Mouse (Mus musculus) neural tube, embryonic 13.5 days (tissue): ENCODE results near the gene Pdzd7. TPM values are rescaled to one million over a fixed set of nuclear protein-coding genes. Genes with fewer than 3 reads are reported as not detected.

Experiments
- ATAC-seq: fragments of 200-750 bp; cut with Nextera tagmentation; 2 replicates; pipeline ENCODE4 v1.8.0; 2017; ENCODE audit warnings: low read depth, mild to moderate bottlenecking, moderate TSS enrichment, moderate library complexity
- H3K27ac ChIP-seq: fragments of 300-500 bp; sonication (generic); replicated peaks from 2 replicates; pipeline ENCODE4 v1.5.1; 2015; ENCODE audit warnings: moderate library complexity, mild to moderate bottlenecking, inconsistent platforms
- H3K27me3 ChIP-seq: fragments of 300-500 bp; sonication (generic); 2 replicates; pipeline ENCODE4 v1.6.1; 2015; ENCODE audit warnings: mild to moderate bottlenecking, inconsistent platforms
- H3K36me3 ChIP-seq: fragments of 300-500 bp; sonication (generic); 2 replicates; pipeline ENCODE4 v1.6.1; 2015; ENCODE audit warnings: mild to moderate bottlenecking, inconsistent platforms
- H3K4me1 ChIP-seq: fragments of 300-500 bp; sonication (generic); replicated peaks from 2 replicates; pipeline ENCODE4 v1.6.1; 2015; ENCODE audit warnings: inconsistent platforms
- H3K4me2 ChIP-seq: fragments of 300-500 bp; sonication (generic); 2 replicates; pipeline ENCODE4 v1.6.1; 2015; ENCODE audit warnings: inconsistent platforms, mild to moderate bottlenecking, moderate library complexity
- H3K4me3 ChIP-seq: fragments of 300-500 bp; sonication (generic); 2 replicates; pipeline ENCODE4 v1.5.1; 2015; ENCODE audit warnings: mild to moderate bottlenecking, inconsistent platforms
- H3K9ac ChIP-seq: fragments of 300-500 bp; sonication (generic); 2 replicates; pipeline ENCODE4 v1.6.1; 2015; ENCODE audit warnings: moderate library complexity, mild to moderate bottlenecking, inconsistent platforms
- H3K9me3 ChIP-seq: fragments of 300-500 bp; sonication (generic); 2 replicates; pipeline ENCODE4 v1.6.1; 2016; ENCODE audit warnings: inconsistent platforms
- WGBS: fragments of 180-500 bp; shearing (Covaris S2); methylation state at CpG from one replicate; pipeline ENCODE4 v1.1.7; 2015; 5-methylcytosine and 5-hydroxymethylcytosine counted together
- polyA plus RNA-seq: library from polyadenylated mRNA; unstranded; fragments of >200 nt; fragmentation: Nextera tagmentation; extraction: Ambion mirVana; gene quantifications from 2 replicates; pipeline ENCODE4 v1.2.1, GENCODE M21; 2015

Gene Pdzd7
- 1.0 and 1.4 TPM in 2 replicates for polyA plus RNA-seq

DNA sequence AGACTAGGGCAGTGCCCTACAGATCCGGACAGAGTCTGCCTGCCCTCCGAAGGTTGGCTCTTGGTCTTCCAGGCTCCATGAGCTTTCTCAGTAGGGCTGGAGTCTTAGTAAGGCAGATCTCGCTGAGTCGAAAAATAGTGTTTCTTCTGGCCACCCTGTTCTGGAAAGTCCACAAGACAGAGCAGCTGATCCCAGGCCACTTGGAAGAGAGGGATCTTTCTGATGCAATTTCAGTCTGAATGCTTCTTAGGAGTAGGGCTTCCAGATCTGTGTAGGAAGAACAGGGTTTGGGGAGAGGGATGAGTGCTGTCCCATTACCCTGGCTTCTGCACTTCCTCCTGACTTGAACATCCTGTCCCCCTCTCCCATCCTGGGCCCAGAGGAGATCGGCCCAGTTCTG, at the start of gene Pdzd7:
TSS of gene Pdzd7 (minus strand) at position 67 of the 400 bp plus-strand sequence.
- Histone ChIP-seq H3K36me3 (peaks cover 12% of the 10 kb centered on the region), H3K27me3 (peaks cover 27% of the 10 kb centered on the region), H3K9ac (peak within 1 kb of the TSS; percentile 82), H3K4me2 (peak within 1 kb of the TSS; percentile 81), H3K4me1 (peaks cover 44% of the 10 kb centered on the region), H3K27ac (peak within 1 kb of the TSS; percentile 93), H3K9me3 (no peaks in the 10 kb centered on the region), H3K4me3 (peak within 1 kb of the TSS; percentile 59)
- ATAC-seq, result no peak
- WGBS, result 83% methylated on average over 5 of the region's 5 CpGs

DNA sequence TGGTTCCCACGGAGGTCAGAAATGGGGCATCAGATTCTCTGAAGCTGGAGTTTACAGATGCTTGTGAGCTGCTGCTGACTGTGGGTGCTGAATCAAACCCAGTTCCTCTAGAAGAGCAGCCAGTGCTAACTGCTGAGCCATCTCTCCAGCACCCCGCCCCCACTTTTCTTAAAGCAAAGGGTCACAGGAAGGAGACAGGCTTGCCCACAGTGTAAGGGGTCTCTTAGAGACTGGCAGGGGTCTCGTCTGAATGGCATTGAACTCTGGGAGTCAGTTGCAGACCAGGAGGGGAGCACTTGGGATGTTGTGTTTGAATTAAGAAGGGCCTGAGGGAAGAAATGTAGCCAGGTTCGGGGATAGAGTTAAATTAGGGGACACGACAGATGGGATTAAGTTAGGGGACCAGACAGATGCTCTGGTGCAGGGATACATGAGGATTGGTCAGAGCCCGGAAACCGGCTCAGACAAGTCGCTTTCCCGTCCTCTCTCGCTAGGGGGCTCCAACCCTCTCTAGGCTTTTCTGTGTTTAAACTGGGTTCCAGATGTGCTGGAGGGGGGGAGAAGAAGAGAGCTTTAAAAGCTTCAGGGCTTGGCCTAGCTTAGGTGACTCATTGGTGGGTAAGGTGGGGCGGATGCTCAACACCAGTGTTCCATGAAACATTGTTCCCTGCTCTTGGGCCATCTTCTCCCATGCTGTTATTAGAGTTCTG, 36.5 kb upstream of the Pdzd7 start:
- Histone ChIP-seq H3K4me3 (no peak overlapping the region), H3K4me2 (no peak overlapping the region), H3K27ac (no peak overlapping the region), H3K9ac (no peak overlapping the region), H3K9me3 (no peaks in the 10 kb centered on the region), H3K27me3 (peaks cover 100% of the 10 kb centered on the region), H3K36me3 (no peaks in the 10 kb centered on the region), H3K4me1 (peaks cover 31% of the 10 kb centered on the region)
- no peak for ATAC-seq
- WGBS, result 18% methylated on average over 11 of the region's 11 CpGs

DNA sequence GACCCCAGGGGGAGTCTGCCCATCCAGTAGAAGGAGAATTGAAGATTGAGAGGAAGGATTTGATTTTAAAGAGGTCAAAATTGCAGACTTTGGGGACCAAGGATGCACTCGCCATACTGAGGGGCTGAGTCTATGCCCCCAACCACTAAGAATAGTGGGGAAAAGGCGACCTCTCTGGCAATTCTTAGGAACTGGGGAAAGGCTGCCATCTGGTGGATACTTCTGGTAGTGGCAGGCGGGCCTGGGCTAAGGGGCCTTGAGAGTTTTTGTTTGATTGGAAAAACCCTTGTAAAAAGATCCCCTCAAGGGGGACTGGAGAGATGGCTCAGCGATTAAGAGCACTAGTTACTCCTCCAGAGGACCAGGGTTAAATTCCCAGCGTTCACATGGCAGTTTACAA, 35.8 kb upstream of the Pdzd7 start:
- Histone ChIP-seq H3K27ac (no peak overlapping the region), H3K9me3 (no peaks in the 10 kb centered on the region), H3K9ac (no peak overlapping the region), H3K27me3 (peaks cover 100% of the 10 kb centered on the region), H3K36me3 (no peaks in the 10 kb centered on the region), H3K4me3 (peak overlapping the region; percentile 23; the same call in 1 of the 2 replicates), H3K4me1 (peaks cover 38% of the 10 kb centered on the region), H3K4me2 (peak overlapping the region; percentile 45)
- 1% methylated on average over 5 of the region's 5 CpGs for WGBS
- no peak for ATAC-seq

DNA sequence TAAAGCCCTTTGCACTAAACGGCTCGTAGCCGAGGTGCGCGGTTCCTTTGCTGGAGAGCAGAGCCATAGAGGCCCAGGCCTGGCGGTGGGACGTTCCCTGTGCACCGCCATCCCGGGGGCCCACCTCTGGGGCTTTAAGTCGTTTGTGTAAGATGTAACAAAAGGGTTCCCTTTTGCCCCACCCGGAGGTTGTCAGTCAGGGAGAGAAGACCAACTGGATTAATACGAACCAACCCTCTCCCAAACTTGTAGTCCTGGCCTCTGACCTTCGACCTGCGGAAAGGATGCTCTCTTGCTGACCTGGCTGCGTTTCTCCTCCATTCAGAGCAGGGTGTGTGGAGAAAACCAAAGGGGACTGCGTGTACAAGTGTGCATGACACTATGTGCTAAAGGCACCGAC, 35.2 kb upstream of the Pdzd7 start:
- 2% methylated on average over 17 of the region's 17 CpGs for WGBS
- Histone ChIP-seq H3K4me1 (peaks cover 44% of the 10 kb centered on the region), H3K36me3 (no peaks in the 10 kb centered on the region), H3K27me3 (peaks cover 100% of the 10 kb centered on the region), H3K9me3 (no peaks in the 10 kb centered on the region), H3K4me3 (peak overlapping the region; percentile 23), H3K4me2 (peak overlapping the region; percentile 45), H3K9ac (peak overlapping the region; percentile 44), H3K27ac (no peak overlapping the region)
- no peak for ATAC-seq

- peaks cover 98% of the 10 kb centered on the region for H3K27me3 ChIP-seq
- H3K27ac ChIP-seq, result no peak overlapping the region
- under 1% methylated on average over 45 of the region's 45 CpGs for WGBS
- no peaks in the 10 kb centered on the region for H3K36me3 ChIP-seq
- H3K4me3 ChIP-seq, result peak overlapping the region; percentile 23
- H3K4me2 ChIP-seq, result peak overlapping the region; percentile 45
- ATAC-seq, result no peak
- peak overlapping the region; percentile 44 for H3K9ac ChIP-seq
- peaks cover 49% of the 10 kb centered on the region for H3K4me1 ChIP-seq
- no peaks in the 10 kb centered on the region for H3K9me3 ChIP-seq
These were observed 34.4 kb upstream of the Pdzd7 start for GRCm38 (mm10) chr19:45079769-45080515.

DNA sequence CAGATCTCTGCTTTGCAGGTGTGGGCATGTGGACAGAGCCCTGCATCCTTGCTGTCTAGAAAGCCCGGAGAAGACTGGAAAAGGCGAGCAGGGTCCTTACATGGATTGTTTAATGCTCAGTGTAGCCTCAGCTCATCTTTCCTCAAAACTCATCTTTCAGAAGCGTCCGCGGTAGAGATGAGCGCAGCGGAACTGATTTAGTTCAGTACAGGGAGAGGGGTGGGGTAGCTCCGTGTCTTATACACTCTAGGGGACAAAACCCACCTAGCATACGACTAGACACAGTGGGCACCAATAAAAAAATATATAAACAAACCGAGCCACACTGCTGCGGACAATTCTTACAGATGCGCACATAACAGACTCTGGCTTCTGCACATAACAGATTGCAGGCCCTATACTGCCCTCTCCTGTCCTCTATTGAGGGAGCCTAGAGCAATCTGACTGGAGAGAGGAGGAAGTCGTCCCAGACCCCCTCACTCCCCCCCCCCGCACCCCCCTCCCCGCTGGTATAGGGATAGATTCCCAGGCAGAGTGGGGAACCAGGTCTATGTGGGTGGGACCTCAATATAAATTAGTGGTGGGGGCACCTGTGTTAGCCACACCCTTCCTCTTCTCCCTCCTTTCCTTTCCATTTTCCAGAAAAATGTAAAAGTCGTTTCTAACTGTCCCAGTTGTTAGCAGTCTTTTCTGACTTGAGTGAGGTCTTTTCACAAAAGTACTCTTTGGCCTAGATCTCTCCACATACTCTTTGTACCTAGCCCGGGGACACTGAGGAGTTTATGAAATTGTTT, 33.7 kb upstream of the Pdzd7 start:
- H3K4me2 ChIP-seq, result peak overlapping the region; percentile 45
- no peaks in the 10 kb centered on the region for H3K9me3 ChIP-seq
- H3K9ac ChIP-seq, result peak overlapping the region; percentile 44; the same call in 1 of the 2 replicates
- H3K27ac ChIP-seq, result no peak overlapping the region
- H3K4me1 ChIP-seq, result peaks cover 52% of the 10 kb centered on the region
- H3K27me3 ChIP-seq, result peaks cover 90% of the 10 kb centered on the region
- no peak for ATAC-seq
- peak overlapping the region; percentile 23 for H3K4me3 ChIP-seq
- H3K36me3 ChIP-seq, result no peaks in the 10 kb centered on the region
- 8% methylated on average over 17 of the region's 17 CpGs for WGBS

DNA sequence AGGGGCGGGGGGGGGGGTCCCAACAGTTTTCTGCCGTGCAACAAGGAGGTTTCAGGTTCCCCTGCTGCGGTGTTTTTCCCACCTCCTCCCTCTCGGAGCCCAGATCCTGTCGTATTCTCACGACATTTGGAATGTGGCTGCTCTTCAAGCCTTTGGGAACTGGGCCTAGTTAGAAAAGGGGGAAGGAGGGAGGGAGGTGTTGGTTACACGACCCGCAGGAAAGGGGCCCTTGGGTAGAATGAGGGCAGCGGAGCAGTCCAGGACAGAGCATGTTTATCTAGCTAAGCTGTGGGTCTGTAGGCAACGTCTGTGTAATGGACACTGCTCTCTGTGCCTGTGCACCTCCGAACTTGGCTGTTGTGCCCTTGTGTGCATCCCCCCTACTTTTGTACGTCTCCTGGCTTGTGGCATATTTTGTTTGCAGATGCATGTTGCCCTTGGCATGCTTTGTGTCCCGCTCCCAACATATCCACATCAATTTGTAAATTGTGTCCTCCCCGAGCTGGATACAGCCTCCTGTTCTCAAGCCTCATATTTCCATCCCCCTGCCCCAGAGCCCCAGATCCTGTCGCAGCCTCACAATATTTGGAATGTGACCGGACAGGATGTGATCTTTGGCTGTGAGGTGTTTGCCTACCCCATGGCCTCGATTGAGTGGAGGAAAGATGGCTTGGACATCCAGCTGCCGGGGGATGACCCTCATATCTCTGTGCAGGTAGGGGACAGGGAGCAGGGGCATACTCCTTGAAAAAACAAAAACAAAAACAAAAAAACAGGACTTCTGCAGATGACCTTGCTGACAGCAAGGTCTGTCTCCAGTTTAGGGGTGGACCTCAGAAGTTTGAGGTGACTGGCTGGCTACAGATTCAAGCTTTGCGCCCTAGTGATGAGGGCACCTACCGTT, 32.5 kb upstream of the Pdzd7 start:
- Histone ChIP-seq H3K27me3 (peaks cover 86% of the 10 kb centered on the region), H3K9ac (no peak overlapping the region), H3K4me3 (no peak overlapping the region), H3K4me1 (peaks cover 56% of the 10 kb centered on the region), H3K9me3 (no peaks in the 10 kb centered on the region), H3K27ac (no peak overlapping the region), H3K36me3 (no peaks in the 10 kb centered on the region), H3K4me2 (no peak overlapping the region)
- ATAC-seq, result no peak
- WGBS, result 7% methylated on average over 20 of the region's 20 CpGs

DNA sequence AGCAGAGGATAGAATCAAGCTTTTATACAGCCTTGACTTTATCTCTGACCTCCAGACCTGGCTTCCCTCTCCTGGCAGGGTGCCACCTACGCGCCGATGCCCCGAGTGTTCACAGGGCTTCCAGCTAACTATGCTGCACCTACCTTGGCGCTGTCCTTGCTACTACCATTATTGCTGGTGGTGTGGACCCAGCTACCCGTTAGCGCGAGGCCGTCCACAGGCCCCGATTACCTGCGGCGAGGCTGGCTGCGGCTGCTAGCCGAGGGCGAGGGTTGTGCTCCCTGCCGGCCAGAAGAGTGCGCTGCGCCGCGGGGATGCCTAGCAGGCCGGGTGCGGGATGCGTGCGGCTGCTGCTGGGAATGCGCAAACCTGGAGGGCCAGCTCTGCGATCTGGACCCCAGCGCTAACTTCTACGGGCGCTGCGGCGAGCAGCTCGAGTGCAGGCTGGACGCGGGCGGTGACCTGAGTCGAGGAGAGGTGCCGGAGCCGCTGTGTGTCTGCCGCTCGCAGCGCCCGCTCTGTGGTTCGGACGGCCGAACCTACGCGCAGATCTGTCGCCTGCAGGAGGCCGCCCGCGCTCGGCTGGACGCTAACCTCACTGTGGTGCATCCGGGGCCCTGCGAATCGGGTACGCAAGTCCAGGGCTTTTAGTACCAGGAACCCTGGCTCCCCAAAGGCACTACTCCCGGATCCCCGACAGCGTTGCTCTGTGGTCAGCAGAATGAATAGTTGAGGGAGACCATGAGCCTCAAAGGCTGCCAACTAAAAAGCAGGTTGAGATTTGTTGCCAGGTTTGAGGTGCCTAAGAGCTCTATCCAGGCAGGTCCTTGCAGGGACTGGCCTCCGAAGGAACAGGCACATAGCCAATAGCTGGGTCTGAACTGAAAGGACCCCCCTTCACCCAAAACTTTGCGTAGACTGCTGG, 31.3 kb upstream of the Pdzd7 start:
- Histone ChIP-seq H3K4me2 (peak overlapping the region; percentile 99), H3K4me1 (peaks cover 56% of the 10 kb centered on the region), H3K9me3 (no peaks in the 10 kb centered on the region), H3K4me3 (peak overlapping the region; percentile 35), H3K27me3 (peaks cover 83% of the 10 kb centered on the region), H3K27ac (no peak overlapping the region), H3K9ac (peak overlapping the region; percentile 64), H3K36me3 (no peaks in the 10 kb centered on the region)
- ATAC-seq, result no peak
- WGBS, result under 1% methylated on average over 62 of the region's 62 CpGs

DNA sequence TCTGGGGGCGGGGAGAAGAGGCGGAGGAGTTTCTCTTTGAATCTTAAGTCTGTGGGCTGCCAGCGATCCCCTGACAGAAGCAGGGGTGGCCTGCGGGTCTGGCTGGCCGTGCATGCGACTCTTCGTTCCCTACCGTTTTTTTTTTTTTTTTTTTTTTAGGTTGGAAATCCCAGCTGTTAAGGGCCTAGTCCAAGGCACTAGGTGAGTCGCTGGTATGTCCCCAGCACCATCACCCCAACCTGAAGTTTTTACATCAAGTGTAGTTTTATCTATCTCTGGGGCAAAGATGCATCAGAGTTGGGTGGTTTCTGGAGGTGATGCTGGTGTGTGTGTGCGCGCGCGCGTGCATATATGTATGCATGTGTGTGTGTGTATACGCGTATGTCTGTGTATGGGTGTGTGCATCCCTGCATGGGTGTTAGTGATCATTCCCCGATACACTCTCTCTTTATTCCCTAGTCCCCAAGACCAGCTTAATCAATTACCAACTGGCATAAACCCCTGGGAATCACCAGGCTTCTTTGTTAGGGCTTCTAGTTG, 30.6 kb upstream of the Pdzd7 start:
- 9% methylated on average over 17 of the region's 17 CpGs for WGBS
- peak overlapping the region; percentile 75; the same call in 1 of the 2 replicates for H3K9ac ChIP-seq

DNA sequence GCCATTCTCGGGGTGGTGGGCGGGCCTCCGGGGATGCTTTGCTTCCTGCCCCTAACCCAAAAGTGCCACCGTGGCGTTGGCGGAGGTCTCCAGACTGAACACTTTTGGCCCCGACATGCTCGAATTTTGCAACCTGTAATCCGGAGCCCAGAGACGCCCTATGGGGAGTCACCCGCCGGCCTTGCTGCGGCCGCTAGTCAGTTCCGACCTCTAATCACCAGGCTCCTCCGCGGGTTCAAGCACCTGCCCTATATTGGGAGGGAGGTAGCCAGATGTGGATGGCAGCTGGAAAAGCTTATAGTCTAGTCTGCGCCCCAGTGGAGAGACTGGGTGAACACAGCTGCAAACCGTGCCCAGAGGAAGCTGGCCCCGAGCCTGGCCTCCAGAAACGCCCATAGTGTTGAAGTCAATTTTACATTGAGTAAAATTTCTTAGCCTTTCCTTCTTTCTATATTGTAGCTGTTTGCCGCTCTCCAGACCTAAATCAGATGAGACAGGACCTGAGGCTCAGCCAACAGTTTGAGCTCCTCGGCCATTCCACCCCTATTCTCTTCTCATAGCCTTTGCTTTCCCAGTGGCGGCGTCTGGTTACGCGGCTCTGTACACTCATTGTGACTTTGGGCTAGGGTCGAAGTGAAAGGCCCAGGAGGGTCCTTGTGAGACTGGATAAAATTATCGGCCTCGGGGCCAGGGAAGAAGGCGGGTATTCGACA, 30.0 kb upstream of the Pdzd7 start:
- peak overlapping the region; percentile 99 for H3K4me2 ChIP-seq
- H3K27ac ChIP-seq, result peak overlapping the region; percentile 86; the same call in 1 of the 2 replicates

More for the DNA sequence above, 30.6 kb upstream of the Pdzd7 start:
- no peak for ATAC-seq
- Histone ChIP-seq H3K4me2 (peak overlapping the region; percentile 99), H3K9me3 (no peaks in the 10 kb centered on the region), H3K4me1 (peaks cover 54% of the 10 kb centered on the region), H3K36me3 (no peaks in the 10 kb centered on the region), H3K27me3 (peaks cover 83% of the 10 kb centered on the region), H3K27ac (no peak overlapping the region), H3K4me3 (peak overlapping the region; percentile 53)

More for the DNA sequence above, 30.0 kb upstream of the Pdzd7 start:
- WGBS, result under 1% methylated on average over 32 of the region's 32 CpGs
- H3K4me1 ChIP-seq, result peaks cover 48% of the 10 kb centered on the region
- H3K4me3 ChIP-seq, result peak overlapping the region; percentile 53
- peaks cover 83% of the 10 kb centered on the region for H3K27me3 ChIP-seq
- H3K36me3 ChIP-seq, result no peaks in the 10 kb centered on the region
- H3K9ac ChIP-seq, result peak overlapping the region; percentile 75
- peak; percentile 52 for ATAC-seq
- no peaks in the 10 kb centered on the region for H3K9me3 ChIP-seq
